Mouse (Mus musculus) thymus, postnatal 4 days (tissue): ENCODE measurements around the gene Ei24.

Experiments
- DNase-seq: peaks from one replicate; pipeline ENCODE4 v3.0.0; 2021

Gene Ei24

GRCm38 (mm10) chr9:36783921-36784320 lies 13.3 kb downstream of the Ei24 start:
- DNase-seq = no peak

DNA sequence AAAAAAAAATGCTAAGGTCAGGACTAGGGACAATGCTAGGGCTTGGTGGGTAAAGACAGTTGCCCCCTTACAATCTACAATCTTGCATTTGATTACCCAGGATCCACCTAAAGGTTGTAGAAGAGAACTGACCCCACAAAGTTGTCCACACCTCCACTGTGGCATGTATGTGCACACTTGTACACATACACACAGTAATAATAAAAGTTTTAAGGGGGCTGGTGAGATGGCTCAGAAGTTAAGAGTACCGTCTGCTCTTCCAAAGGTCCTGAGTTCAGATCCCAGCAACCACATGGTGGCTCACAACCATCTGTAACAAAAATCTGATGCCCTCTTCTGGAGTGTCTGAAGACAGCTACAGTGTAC lies 28.2 kb downstream of the Ei24 start:
- DNase-seq = no peak

DNA sequence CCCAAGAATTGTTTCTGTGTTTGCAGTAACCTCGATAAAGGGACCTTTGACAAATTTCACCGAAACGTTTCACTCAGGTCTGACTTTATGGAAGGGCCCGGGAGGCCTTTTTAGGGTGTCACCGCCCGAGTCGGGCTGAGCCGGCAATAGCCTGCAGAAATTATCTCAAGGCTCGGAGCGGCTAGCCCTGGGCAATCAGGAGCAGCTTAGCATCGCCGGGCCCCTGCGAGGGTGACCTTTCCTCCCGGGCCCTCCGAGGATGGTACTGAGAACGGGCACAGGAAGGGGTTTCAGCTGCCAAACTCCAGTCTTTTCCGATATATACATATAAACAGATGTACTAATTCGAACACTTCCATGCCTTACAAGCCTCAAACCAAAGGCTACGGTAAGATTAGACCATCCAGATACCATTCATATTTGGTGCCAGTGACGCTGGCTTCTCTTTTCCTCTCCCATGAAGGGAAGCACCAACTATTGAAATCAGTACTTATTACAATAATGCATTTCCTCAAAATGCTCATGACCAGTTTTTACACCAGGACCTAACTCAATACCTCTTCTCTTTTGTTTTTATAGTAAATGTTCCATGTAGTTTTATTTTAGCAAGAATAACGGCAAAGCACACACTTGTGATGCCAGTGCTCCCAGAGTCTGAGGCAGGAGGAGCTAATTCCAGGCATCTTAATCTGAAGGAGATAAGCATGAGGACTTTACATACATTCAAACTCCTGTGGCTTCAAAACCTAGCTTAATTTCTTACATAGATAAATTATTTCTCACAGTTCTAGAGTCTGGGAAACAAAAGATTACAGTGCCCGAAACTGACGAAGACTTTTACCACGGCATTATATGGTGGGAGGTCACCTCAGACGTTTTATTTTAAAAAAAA lies 28.8 kb downstream of the Ei24 start:
- DNase-seq = peak; percentile 62

- peak; percentile 93 for DNase-seq
Observed at GRCm38 (mm10) chr9:36767203-36768143, 29.7 kb downstream of the Ei24 start, which contains the start of gene Stt3a. Gene Stt3a (minus strand): TSS chr9:36767679.

- no peak for DNase-seq
Observed at GRCm38 (mm10) chr9:36764378-36764777, 32.8 kb downstream of the Ei24 start.
